Mouse (Mus musculus) right cerebral cortex, adult 2 months (tissue): ENCODE measurements around the gene Trmt2a.
"Not testable (repeated sequence)": the region's sequence is repeated elsewhere in the genome, so short reads cannot be mapped to it uniquely, and the experiment has no call there.

Experiments used
- DNase-seq, 2 experiments: peaks; one replicate each; pipeline ENCODE4 v3.0.0; 2021 to 2022; ENCODE audit warnings: low spot score in 2 of 2

The Trmt2a gene

DNA sequence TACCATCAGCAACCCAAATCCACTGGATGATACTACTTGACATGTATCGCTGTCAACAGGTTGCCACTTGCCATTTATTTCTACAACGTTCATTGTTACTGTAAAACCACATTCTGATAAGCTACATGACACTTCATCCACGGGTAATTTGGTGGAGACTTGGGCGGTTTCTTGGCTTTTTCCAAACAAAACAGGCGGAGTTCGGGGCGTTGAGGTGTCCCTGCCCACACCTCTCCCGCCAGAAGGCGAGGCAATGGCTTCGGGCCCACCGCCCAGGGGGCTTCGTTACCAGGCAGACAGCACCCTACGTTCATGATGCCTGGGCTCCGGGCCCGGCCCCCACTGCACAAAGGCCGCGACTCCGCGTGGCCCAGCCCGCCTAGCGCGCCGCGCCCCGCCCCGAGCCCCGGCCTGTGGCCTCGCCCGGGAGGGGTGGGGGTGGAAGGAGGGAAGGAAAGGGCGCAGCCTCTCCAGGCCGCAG lies 40.1 kb downstream of the Trmt2a start:
- peak in 1 of 2 experiments; percentile 14 for DNase-seq

DNA sequence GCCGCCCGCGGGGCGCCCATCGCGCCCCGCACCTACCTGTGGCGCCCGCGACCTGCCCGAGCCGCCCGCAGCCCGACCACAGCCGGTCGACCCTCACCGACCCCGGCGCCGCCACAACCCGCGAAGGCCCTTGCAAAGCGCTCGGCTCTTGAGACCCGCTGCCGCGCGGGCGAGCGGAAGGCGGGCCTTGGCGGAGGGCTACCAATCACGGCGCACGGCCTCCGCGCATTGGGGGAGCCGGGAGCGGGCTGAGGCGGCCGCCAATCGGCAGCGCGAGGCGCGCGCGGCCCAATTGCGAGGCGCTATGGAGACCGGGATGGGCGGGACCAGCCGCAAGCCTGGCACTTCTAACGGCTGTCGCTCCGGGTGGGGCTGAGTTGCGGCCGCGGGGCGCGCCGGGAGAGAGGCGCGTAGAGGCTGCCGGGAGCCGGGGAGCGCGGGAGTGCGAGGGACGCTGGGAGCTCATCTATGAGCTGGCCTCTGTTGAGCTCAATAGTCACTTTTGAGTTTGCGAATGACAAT lies 40.6 kb downstream of the Trmt2a start, which contains the start of gene Dgcr8:
Dgcr8 (minus strand) TSS at position 180 of the 522 bp plus-strand sequence.
- DNase-seq, result peak; percentile 98

DNA sequence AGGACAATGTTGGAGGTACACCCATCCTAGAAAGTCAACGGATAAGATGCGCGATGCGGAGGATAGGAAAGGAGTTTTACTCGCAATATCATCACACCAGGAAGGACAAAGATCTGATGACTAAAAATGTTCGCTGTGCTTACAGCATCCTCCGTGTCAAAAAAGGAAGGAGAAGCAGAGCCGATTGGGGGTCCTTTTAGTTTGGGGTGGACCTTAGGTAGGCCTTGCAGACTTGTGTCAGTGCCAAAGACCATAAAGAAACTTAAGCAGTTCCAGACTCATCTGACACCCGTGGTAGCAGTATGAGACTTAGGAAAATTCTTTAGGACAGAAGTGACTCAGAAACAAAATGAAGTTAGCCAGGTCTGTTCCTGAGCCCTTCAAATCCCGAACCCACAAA lies 41.1 kb downstream of the Trmt2a start:
- DNase-seq, result not testable (repeated sequence)
